Mouse (Mus musculus) liver, adult (tissue): Measurements from ENCODE around the gene Alcam.

Experiments
- GATA4 ChIP-seq: IDR thresholded peaks from 2 replicates; pipeline ENCODE4 v1.6.1; 2014; ENCODE audit warnings: mild to moderate bottlenecking, low read length; ENCODE audit not compliant: insufficient replicate concordance

Alcam gene

DNA sequence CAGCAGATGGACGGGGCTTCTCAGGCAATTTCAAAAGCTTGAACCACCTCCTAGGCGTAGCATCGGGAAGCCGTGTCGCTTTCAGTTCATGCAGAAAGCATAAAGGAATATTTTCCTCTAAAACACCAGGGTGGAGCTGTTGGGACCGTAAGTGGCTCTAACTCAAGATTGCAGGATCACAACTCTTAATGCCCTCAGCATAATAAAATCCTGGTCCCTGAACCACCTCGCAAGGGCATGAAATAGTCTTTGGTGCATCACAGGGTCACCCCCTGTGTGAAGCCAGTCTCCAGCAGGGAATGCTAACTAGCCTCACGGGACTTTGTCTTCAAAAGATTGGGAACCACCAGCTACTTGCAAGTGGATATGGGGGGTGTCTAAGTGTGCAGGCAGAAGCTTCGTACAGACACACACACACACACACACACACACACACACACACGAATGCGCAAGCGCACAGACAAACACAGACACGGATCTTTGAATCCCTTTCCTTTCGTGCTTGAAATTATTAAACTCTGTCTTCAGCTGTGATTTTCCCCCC is at the start of gene Alcam:
TSS of gene Alcam (minus strand) at position 104 of the 544 bp plus-strand sequence.
- no peak for TF ChIP-seq GATA4

- no peak for TF ChIP-seq GATA4
Observed at GRCm38 (mm10) chr16:52498757-52499335, 45.0 kb upstream of the Alcam start.

DNA sequence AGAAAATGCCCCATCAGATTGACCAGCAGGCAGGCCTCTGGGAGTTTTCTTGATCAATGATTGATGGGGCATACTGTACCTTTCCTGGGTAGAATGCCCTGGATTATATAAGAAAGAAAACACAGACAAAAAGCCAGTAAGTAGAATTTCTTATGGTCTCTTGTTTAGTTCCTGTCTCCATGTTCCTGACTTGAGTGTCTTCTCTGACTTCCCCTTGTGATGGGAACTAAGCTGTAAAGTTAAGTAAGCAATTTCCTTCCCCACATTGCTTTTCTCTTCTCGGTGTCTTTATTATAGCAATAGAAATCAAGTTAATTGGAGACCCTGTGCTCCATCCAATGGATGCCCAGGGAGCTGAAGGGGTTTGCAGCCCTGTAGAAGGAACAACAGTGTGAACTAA is 36.7 kb upstream of the Alcam start:
- TF ChIP-seq GATA4: no peak

DNA sequence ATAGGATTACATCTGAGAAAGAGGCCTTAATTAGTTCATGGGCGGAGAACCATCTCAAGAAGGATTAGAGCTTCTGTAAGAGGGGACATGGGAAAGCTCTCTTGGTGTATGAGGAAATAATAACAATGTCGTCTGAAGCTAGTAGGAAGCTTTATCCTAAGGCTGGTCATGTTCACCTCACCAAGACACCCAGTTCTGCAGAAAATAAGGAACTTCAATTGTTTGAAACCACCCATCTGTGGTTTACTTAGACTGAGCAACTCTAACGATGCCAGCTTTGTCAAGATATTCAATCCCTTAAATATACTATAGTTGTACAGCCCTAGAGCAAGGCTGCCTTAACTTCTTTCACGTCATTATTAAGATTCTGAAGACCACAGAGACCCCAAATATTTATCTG is 20.4 kb upstream of the Alcam start:
- TF ChIP-seq GATA4: no peak

DNA sequence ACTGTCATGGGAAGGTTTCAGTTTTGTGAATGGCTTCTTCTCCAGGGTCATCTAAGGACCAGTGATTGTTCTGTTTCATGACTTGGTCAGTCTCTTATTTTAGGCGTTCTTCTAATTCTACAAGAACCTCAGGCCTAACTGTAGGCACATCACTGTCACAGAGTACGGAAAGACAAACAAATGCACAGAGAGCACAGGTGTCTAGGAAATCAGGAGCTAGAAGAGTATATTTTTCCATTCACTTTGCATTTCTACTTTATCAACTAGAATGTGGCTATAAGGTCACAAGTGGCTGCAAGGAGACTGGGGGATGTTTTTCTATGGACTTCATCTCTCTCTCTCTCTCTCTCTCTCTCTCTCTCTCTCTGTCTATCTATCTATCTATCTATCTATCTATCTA is 19.2 kb upstream of the Alcam start:
- no peak for TF ChIP-seq GATA4

DNA sequence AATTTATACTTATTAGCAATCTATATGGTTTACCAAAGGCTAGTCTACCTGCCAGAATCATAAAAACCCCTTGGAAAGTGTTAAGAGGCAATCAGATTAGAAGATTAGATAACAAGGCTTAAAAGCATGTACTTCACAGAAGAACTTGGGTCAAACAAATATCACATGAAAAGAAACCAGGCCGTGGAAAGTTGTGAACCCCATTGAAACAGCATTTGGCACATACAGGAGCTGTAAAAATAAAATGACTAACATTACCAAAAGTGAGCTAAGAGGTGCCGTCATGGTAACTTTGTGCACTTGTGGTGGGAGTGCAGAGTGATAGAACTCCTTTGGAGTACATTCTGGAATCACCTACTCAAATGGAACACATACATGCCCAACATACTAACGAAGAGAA is 18.8 kb upstream of the Alcam start:
- TF ChIP-seq GATA4: no peak

GRCm38 (mm10) chr16:52472059-52472458 is 18.2 kb upstream of the Alcam start:
- no peak for TF ChIP-seq GATA4

DNA sequence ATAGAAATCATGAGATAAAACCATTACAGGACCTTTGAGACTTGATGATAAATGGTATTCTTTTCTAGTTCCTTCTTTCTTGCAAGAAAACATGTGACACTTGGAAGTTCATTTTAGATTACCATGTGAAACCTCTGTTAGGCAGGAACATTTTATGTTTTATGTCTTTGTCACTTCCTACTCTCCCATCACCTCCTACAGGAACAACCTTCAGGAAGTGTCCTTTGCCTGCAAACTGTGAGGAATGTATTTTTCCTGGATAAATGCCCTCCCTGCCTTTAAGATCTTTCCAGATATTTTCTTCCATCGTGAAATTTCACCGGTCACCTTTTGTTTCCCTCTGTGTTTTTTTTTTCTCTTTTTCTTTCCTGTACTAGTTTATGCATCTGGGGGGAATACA is 17.0 kb upstream of the Alcam start:
- TF ChIP-seq GATA4: no peak

GRCm38 (mm10) chr16:52470226-52470625 is 16.4 kb upstream of the Alcam start:
- no peak for TF ChIP-seq GATA4

DNA sequence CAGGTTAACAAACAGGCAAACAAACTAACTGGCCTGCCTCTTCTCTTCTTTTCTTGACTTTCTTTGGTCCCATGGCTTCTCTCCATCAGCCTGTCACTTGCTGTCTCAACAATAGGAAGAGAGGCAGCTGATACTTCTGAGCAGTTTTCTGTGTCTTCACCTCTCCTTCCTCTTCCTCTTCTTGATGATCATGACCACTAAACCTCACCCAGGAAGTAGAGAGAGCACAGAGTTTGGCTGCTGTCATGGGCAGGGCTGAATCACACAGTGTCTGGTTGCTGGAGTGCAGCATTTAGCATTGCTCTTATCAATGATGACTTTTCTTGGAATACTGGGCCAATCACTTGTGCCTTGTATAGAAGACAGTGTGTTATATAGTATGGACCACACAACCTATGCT is 14.6 kb upstream of the Alcam start:
- no peak for TF ChIP-seq GATA4

DNA sequence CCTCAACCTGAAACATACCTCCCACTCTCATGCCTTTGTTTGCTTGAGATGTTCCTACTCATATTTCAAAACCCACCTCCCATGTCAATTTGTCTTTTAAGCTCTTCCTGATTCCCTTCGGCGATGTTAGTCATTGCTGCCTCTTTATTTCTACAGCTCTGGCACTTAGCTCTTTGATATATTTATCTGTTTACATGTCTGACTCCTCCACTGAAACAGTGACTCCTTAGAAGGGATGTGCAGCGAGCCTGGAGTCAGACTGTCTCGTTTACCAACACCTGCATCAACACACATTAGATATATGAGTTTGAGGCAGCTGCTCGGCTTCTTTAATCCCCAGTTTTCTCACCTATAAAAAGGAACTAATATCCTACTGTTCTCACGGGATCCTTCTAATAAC is 12.9 kb upstream of the Alcam start:
- no peak for TF ChIP-seq GATA4

DNA sequence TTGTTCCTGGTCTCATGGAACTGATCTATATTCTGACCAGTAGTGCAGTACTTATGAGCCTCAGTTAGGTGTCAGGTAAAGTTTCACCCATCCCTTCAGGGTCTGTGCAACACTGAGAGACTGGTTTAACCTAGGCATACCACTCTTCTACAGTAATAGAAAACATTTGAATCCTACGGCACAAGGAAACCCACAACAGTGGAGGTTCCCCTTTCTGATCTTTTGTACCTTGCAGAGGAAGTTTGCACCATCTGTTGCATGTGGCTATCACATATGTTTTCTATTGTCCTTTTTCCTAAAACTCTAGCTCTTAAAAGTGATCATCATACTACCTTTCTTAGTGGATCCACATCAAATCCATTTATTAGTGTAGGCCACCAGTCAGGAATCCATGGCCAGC is 10.7 kb upstream of the Alcam start:
- no peak for TF ChIP-seq GATA4

DNA sequence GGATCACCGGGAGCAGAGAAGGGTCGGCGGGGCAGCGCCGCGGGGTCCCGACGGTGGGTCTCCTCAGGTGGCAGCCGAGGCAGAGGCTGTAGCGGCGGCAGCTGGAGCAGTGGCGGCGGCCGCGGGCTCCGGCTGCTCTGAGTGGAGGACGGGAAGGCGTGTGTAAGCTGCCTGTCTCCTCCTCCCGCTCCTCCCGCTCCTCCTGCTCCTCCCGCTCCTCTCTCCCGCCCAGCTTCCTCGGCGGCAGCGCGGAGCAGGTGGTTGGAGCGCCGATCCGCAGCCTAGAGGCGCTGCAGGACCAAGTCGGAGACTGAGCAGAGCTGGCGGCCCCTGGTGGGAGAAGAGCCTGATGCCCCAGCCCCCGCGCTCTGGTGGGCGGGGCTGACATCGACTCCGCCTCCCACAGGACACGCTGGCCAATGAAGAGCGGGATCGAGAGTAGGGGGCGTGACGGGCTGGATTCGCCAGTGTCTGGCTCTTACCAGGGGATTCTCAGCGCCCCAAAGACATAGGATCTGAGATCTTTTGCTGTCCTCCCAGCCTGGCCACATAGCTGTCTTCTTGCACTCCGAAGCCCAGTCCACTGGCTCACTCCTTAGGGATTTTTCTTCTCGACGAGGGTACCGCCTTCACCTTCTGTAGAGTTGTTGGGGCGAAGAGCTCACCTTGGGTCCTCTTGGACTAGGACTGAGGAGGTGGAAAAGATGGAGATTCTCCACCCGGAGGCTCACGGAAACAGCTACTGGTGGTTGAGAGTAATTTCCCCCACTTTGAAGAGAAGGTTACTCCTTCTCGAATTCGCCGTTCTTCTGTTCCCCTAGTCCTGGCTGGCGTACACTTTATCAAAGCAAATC is 785 bp downstream of the Alcam start:
- peak; percentile 53; the same call in 1 of the 2 replicates for TF ChIP-seq GATA4

DNA sequence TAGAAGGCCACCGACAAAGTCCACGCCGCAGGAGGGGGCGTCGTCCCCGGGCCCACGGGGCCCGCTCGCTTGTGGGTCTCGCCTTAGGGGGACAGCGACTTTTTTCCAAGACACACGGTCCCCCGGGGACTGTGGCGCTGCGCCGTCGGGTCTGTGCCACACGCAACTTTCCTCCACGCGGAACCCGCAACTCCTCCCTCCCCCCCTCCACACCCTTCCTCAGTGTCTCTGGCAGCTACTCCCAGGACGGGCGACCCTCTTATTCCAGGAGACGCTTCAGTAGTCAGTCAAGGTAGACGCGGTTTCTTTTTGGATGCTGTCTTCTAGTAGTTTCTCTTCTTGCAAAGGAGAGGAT is 1.4 kb downstream of the Alcam start:
- no peak for TF ChIP-seq GATA4

DNA sequence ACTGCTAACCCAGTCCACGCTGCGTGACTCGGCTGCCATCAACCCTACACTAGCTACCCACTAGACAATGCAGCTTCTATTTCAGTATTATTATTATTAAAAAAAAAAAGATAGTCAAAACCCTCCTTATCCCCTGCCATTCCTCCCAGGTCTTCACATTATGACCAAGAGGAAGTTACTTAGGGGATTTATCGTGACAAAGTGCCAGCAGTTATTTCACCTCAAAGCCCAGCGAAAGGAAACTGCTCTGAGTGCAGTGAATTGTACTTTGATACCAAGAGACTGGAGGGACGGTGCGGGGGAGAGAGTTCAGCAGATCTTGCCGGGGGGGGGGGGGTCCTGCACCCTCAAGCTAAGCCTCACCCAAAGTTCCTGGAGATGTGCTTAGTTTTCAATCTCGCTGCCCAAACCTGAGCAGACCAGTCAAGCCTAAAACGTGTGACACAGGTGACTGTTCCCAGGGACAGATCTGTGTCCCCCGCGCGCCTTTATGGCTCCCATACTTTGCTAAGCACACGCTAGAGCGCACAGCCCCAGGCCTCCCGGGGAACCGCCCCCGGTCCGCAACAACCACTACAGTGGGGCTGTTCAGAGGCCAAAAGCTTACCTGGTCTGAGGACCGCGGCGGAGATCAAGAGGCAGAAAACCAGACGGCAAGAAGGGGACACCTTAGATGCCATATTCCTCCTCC is 1.9 kb downstream of the Alcam start:
- no peak for TF ChIP-seq GATA4
